Mouse (Mus musculus): ENCODE results near the gene Ambra1.

- TF ChIP-seq PAX5 (IDR thresholded peaks at IDR 0.05; ENCODE audit: low read length) (no peak), POLR2A (IDR thresholded peaks at IDR 0.05; ENCODE audit: low read depth, low read length) (no peak), TCF12 (IDR thresholded peaks at IDR 0.05; ENCODE audit: low read depth, low read length) (no peak), MAZ (IDR thresholded peaks at IDR 0.05; ENCODE audit: low read depth, low read length) (no peak), GABPA (IDR thresholded peaks at IDR 0.05; ENCODE audit: insufficient replicate concordance, low read depth, low read length) (no peak), TBP (conservative IDR thresholded peaks at IDR 0.05; ENCODE audit: low read depth, low read length) (no peak), CHD1 (IDR thresholded peaks at IDR 0.05; ENCODE audit: low read depth, low read length) (no peak), CHD2 (IDR thresholded peaks at IDR 0.05; ENCODE audit: low read length) (no peak), SIN3A (IDR thresholded peaks at IDR 0.05; ENCODE audit: low read length) (no peak), EP300 (IDR thresholded peaks at IDR 0.05; ENCODE audit: low read length) (no peak), USF1 (IDR thresholded peaks at IDR 0.05; ENCODE audit: low read depth, low read length) (no peak), ETS1 (conservative IDR thresholded peaks at IDR 0.05; ENCODE audit: low read depth, low read length) (no peak), CTCF (conservative IDR thresholded peaks at IDR 0.05 in 1 of 2, IDR thresholded peaks at IDR 0.05 in 1 of 2; ENCODE audit: low read depth in 2 of 2, low read length in 2 of 2) (no peak)
Measured at GRCm38 (mm10) chr2:91727011-91727410, 2.9 kb upstream of the Ambra1 start.
